Mouse (Mus musculus) CH12.LX (cell line): ENCODE results near the gene Asb18.

Source experiments
- BHLHE40 ChIP-seq: IDR thresholded peaks from 2 replicates; pipeline ENCODE4 v1.6.1; 2011; ENCODE audit warnings: mild to moderate bottlenecking, low read depth, low read length, improper control_type of control experiment
- CHD2 ChIP-seq: IDR thresholded peaks from 2 replicates; pipeline ENCODE4 v1.6.1; 2011; ENCODE audit warnings: low read length, improper control_type of control experiment
- CTCF ChIP-seq, 2 experiments: IDR thresholded peaks in 1 of 2; conservative IDR thresholded peaks in 1 of 2; 2 replicates each; pipeline ENCODE4 v1.5.1; 2011 to 2012; ENCODE audit warnings: low read depth in 2 of 2, low read length in 2 of 2, improper control_type of control experiment in 1 of 2, inconsistent platforms in 1 of 2, mild to moderate bottlenecking in 1 of 2, moderate library complexity in 1 of 2
- E2F4 ChIP-seq: IDR thresholded peaks from 2 replicates; pipeline ENCODE4 v1.6.1; 2011; ENCODE audit warnings: low read depth, low read length, improper control_type of control experiment; ENCODE audit not compliant: insufficient replicate concordance
- EP300 ChIP-seq: IDR thresholded peaks from 2 replicates; pipeline ENCODE4 v1.6.1; 2011; ENCODE audit warnings: low read length, improper control_type of control experiment
- IRF4 ChIP-seq: IDR thresholded peaks from 2 replicates; pipeline ENCODE4 v1.6.1; 2014; ENCODE audit warnings: low read depth, mild to moderate bottlenecking, inconsistent platforms, low read length, improper control_type of control experiment
- KAT2A ChIP-seq: IDR thresholded peaks from 2 replicates; pipeline ENCODE4 v1.6.1; 2012; ENCODE audit warnings: low read length, improper control_type of control experiment, inconsistent platforms; ENCODE audit not compliant: insufficient replicate concordance
- MAFK ChIP-seq: IDR thresholded peaks from 2 replicates; pipeline ENCODE4 v1.6.1; 2011; ENCODE audit warnings: low read length, improper control_type of control experiment; ENCODE audit not compliant: insufficient replicate concordance
- NRF1 ChIP-seq: IDR thresholded peaks from 2 replicates; pipeline ENCODE4 v1.6.1; 2014; ENCODE audit warnings: low read depth, mild to moderate bottlenecking, inconsistent platforms, low read length, improper control_type of control experiment, moderate library complexity
- POLR2A ChIP-seq: IDR thresholded peaks from 2 replicates; pipeline ENCODE4 v1.6.1; 2011; ENCODE audit warnings: low read depth, mild to moderate bottlenecking, improper control_type of control experiment, low read length
- POLR2AphosphoS2 ChIP-seq: IDR thresholded peaks from 2 replicates; pipeline ENCODE4 v1.6.1; 2011; ENCODE audit warnings: low read depth, low read length, improper control_type of control experiment
- ZC3H11A ChIP-seq: IDR thresholded peaks from 2 replicates; pipeline ENCODE4 v1.6.1; 2012; ENCODE audit warnings: low read depth, mild to moderate bottlenecking, inconsistent platforms, low read length, improper control_type of control experiment
- ZMIZ1 ChIP-seq: IDR thresholded peaks from 2 replicates; pipeline ENCODE4 v1.6.1; 2012; ENCODE audit warnings: low read depth, mild to moderate bottlenecking, inconsistent platforms, low read length, improper control_type of control experiment

DNA sequence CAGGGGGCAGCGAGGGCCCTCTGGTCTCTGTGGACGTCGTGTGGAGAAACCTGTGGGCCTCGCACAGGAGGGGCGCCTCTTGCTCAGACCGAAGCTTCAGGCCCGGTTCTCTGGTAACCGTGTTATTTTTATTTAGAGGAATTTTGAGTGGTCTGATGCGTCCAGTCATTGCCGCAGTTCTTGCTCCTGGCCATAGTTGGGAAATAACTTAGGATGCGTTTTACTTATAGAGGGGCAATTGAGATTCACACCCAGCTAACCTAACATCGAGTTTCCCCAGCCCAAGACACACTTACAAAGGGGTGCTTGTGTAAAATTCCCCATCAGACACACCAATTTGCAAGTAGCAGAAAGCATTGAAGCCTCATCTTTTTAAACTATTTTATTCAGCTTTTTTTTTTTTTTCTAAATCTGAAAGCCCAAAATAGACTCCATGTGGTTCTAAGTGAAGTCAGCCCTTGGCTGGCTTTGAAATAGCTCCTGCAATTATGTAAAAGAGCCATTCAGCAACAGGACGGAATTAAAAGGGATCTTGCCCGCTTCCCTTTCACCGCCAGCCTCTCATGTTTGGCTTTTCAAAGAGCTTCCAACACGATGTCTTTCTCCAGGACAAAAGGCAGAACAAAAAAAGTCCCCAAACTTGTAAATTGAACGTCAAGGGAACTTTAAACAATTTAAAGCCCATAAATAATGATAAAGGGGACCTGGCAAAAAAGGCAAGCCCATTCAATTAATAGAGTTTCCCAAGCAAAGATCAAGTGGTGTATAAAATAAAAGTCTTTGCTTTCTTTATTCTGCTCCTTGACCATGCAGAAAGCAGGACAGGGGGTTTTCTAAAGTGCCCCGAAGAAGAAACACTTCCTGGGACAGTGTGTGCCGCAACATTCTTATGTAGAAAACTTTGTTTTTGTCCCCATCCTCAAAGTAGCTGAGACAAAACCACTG is 79.9 kb downstream of the Asb18 start:
- TF ChIP-seq POLR2A (no peak), EP300 (no peak), CTCF (conservative IDR thresholded peaks at IDR 0.05 in 1 of 2, IDR thresholded peaks at IDR 0.05 in 1 of 2; ENCODE audit: low read depth in 2 of 2, low read length in 2 of 2) (no peak), POLR2AphosphoS2 (no peak), MAFK (no peak), ZC3H11A (no peak), ZMIZ1 (no peak), CHD2 (no peak), KAT2A (no peak), NRF1 (no peak), E2F4 (no peak), IRF4 (no peak), BHLHE40 (no peak)
